Mouse (Mus musculus) hematopoietic multipotent progenitor cell, adult 10-12 weeks (in vitro differentiated cells): ENCODE data around the gene Kir3dl1. TPM values are rescaled to one million over a fixed set of nuclear protein-coding genes. Genes with fewer than 3 reads are reported as not detected.

Experiments used
- polyA plus RNA-seq: library from polyadenylated mRNA; stranded (reverse); fragments of >175 nt; gene quantifications from 2 replicates; pipeline ENCODE4 v1.2.3, GENCODE M21; 2012; ENCODE audit warnings: low replicate concordance

Kir3dl1 gene
- polyA plus RNA-seq, result not detected in 2 replicates

GRCm38 (mm10) chrX:136517699-136518098 is at the start of gene Kir3dl1:
Gene Kir3dl1, plus strand, starts transcription at chrX:136517999.

GRCm38 (mm10) chrX:136543956-136544355 is 26.2 kb downstream of the Kir3dl1 start, which contains the start of gene Kir3dl2:
Gene Kir3dl2, minus strand, starts transcription at chrX:136544056.

Other genes starting within 250 kb of the Kir3dl1 start
- 68.8 and 86.7 TPM in 2 replicates for gene Bex3, start 247.7 kb upstream of the Kir3dl1 start, polyA plus RNA-seq
- not detected in 2 replicates for gene Kir3dl2, start 26.1 kb downstream of the Kir3dl1 start, polyA plus RNA-seq
- 1.1 TPM in 2 replicates for gene Tceal3, start 72.8 kb downstream of the Kir3dl1 start, polyA plus RNA-seq
- gene Tceal1, start 190.0 kb downstream of the Kir3dl1 start, polyA plus RNA-seq, result 0.03 and 0.09 TPM in 2 replicates
- 115 and 122 TPM in 2 replicates for gene Morf4l2, start 225.7 kb downstream of the Kir3dl1 start, polyA plus RNA-seq